Mouse (Mus musculus) thymus, adult 18-20 months (tissue): Measurements from ENCODE around the gene Pir.

Source experiments
- DNase-seq, 2 experiments: peaks; one replicate each; pipeline ENCODE4 v3.0.0; 2022; ENCODE audit warnings: mixed read lengths in 2 of 2

The Pir gene

DNA sequence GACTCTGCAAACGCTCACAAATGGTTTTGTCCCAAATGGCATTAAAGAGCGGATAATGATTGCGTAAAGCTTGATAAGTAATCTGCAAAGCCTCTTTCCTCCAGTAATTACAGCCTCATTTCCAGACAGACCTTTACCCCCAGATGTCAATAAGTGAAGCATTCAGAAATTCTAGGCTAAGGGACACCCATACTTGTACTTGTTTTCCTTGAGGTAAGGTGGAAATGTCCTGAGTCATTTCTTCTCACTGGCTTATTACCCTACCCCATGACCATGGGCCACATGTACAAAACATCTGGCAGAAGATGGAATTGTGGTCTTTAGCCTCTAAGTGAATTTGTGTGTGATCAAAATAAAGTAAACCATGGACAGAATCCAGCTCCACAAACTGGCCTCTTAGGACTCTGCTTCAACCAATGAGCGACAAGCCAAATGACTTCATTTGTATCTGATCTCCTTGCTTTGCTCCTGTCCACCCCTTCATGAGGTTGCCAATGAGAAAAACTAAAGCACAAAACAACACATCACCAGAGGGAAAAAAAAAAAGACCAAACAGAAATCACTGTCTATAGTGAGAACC is 76.3 kb downstream of the Pir start:
- DNase-seq, result no peak

GRCm38 (mm10) chrX:164348937-164349336 is 79.8 kb downstream of the Pir start:
- no peak for DNase-seq

DNA sequence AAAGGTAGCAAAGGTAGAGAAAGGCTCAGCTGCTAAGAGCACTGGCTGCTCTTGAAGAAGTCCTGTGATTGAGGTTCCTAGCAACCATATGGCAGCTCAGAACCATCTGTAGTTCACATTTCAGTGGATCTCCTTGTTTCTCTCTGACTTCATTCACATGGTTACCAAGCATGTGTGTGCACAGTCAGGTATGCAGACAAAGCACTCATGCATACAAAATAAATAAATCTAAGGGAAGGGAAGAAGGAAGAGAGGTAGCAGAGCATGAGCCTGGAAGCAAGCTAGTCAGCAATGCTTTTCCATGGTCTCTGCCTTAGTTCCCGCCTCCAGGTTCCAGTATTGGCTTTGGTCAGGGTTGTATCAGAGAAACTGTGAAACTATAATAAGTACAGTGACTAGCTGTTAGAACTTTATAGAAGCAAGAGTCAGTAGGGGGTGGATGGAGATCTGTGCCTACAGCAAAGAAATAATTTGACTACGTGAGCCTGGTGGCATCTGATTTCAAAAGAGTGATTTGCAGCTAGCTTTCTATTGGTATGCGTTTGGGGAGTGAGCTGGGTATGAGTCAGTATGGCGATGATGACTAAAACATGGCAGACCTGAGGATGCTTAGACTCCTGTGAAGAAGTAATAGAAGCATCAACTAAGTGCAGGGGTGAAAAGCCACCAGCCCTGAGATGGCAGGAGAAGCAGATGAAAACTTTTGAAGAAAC is 96.1 kb downstream of the Pir start:
- no peak for DNase-seq

GRCm38 (mm10) chrX:164370576-164370975 is 101.4 kb downstream of the Pir start:
- DNase-seq, result no peak

DNA sequence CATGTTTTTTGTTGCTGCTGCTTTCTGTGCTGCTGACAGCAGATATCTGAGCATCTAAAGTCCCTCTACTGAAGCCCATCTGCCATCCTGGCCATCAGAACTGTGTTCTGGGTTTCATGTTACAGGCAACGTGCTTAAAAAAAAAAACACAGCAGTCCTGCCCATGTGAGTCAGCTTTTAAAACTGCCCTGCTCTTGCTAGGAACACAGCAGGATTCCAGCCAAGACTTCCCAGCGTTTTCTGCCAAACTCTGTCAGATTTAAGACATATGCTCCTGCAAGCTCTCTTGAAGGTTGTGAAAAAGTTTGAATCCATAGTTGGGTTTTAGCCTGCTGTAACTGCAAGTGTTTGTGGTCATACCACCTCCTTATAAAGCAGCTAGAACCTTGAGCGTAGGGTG is 103.9 kb downstream of the Pir start, which contains the start of gene Vegfd:
Gene Vegfd (plus strand): TSS at position 298 of the 400 bp plus-strand sequence.
- no peak for DNase-seq

GRCm38 (mm10) chrX:164374586-164374985 is 105.4 kb downstream of the Pir start:
- DNase-seq, result no peak

DNA sequence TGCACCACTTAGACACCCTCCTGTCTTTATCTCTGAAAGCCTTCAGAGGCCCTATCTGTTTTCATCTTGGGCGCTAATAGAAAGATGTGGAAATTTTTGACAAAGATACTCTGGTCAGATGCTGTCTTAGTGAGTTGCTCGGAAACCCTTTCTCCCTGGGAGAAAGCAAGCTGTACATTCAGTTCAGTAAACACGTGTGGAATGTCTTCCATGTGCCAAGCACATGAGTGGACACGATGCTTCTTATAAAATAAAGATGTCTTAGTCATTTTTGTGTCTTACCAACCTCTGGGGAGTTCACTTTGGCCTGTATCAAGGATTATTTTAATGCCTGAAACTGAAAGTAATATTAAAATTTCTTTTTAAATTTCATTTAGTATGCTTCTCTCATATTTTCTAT is 110.5 kb downstream of the Pir start:
- DNase-seq, result no peak

DNA sequence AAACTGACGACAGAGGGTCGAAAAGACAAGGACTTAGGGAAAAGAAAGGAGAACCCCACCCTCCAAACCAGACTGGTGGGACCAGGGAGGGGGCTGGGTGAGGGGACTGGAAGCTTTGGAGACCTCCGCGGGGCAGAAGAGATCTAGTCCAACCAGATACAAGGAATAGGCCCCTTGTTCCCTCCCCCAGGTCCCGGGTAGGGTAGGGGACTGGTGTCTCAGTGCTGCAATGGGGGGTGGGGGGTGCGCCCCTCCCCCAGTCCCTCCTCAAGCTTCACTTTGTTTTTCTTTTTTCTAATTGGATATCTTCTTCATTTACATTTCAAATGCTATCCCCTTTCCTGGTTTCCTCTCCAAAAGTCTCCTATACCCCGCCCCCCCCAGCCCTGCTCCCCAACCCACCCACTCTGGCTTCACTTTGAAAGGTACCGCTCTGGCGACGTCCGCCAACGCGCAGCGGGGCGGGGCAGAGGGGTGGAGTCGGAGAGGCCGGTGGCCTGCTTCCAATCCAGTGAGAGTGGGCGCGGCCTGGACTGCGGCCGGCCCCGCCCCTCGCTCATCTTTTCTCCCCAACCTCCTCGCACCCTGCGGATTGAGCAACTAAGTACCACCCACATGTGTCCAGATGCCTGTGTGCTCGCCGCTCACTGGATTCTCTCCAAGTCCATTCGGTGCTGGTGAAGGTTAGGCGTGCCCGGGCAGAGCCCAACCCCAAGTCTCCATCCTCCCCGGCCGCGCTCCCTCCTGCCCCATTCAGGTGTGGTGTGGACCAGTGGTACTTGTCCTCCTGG is 112.6 kb downstream of the Pir start:
- peak; percentile 65 to 73 for DNase-seq

GRCm38 (mm10) chrX:164394091-164394490 is 124.9 kb downstream of the Pir start:
- no peak for DNase-seq

- DNase-seq, result no peak
Observed at GRCm38 (mm10) chrX:164398456-164398855, 129.3 kb downstream of the Pir start.

DNA sequence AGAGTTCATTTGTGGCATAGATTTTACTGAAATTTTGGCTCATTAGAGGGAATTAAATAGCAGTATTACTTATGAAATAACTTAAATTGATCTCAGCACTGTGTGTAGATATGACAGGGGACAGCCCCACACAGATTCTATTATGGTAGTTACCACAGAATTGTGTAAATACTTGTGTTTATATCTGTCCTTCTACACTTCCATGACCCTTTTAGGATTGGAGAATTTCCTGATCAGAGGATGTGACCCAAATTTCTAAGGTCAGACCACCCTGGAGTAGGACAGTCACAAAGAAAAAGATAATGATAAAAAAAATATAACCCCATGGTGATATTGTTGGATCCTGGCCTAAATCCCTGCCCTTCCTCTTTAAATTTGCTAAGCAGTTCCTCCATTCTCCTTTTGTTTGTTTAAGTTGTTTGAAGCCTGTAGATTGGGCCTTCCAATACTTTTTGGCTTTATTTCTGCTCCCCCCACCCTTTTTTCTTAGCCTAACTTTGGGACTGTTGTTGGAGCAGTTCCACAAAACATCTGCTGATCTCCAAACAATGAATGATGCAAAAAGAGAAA is 136.0 kb downstream of the Pir start:
- DNase-seq, result no peak

DNA sequence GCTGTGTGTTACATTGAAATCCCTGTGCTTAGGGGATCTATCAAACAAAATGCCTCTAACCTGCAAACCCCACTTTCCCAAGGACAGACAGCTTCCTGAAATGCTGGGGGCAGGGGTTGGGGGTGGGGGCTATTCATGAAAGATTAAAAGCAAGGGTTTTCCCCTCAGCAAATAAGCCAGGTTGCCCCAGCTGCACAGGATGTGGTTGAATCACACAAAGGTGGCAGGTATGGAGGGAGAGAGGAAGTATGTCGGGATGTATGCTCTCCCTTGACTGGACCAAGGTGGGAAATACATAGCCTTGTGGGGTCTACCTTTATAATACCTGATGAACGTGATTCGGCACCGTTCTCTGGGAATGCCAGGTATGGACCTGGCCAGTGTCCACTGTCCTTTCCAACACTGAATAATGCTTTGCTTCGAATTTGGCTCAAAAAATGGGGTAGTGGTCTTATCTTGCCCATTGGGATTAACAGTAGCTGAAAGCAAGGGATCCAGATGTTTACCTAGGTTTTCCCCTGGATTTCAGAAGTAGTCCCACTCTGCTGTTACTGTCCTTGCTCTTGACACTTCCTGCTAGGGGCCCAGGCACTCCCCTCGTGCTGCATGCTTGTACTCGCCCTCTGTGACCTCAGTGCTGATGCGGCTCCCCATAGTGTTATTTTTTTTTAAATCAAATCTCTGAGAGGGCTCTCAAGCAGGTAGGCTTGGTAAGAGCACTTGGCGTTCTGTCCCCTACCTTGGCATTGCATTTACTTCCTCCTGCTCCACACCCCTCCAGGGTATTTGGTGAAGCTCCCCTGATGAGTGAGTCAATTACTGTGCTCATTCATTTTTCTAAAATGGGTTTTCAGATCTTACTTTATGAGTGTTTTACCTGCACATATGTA is 137.2 kb downstream of the Pir start:
- DNase-seq, result peak; percentile 13 to 16

- no peak for DNase-seq
Observed at GRCm38 (mm10) chrX:164408301-164408927, 139.2 kb downstream of the Pir start.

DNA sequence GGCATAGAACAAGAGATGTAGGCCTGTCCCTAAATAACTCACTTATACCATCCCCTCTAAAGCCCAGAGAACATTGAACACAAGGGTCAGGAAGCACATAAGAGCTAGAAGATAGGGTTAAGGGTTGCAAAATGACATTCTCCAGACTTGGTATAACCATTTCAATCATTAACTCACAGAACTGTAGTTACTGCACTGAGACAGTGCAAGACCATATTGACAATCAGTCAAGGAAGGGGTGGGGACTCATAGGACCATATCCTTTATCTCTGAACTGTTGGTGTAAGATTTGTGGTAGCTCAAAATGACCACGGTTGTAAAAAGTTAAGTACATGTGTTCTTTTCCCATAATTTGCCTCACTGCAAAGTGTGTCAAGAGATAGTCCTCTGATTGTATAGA is 141.4 kb downstream of the Pir start:
- no peak for DNase-seq

DNA sequence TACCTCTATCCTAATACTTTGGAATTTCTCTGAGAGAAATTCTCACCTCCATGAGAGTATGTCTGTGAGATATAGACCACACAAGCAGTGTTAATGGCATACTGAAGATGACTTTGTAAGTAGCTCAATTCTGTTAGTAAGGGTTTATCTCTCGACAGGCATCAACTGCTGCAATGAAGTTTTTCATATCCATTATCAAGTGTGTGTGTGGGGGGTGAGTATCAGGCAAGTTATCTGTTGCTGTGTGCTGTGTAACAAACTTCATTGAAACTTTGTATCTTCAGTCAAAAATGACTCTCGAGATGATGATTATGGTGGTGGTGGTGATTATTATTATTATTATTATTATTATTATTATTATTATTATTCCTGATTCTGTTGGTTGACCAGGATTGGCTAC is 147.6 kb downstream of the Pir start:
- DNase-seq, result no peak

- DNase-seq, result no peak
Observed at GRCm38 (mm10) chrX:164418008-164418407, 148.8 kb downstream of the Pir start.

DNA sequence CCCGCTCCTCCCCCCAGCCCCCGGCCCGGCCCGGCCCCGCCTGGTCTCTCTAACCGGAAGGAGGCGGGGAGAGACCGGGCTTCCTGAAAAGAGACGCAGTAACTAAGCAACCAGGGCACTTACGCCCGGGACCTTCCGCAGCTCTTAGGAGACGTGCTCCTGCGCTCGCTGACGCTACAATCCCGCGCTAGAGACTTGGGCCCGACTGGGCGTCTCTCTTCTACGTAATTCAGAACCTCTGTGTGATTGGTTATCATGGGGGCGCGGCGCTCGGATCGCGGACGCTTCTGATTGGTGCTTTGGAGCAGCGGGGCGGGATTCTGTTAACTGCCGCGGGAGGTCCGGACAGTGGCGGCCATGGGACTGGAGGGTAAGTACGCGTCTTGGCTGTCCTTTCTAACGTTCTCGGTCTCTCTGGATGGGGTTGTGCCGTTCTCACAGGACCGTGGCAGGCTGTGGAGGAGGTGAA is 150.3 kb downstream of the Pir start, which contains the start of gene Piga:
Gene Piga (plus strand): TSS at position 317 of the 469 bp plus-strand sequence.
- DNase-seq, result peak; percentile 86 to 91

- no peak for DNase-seq
Observed at GRCm38 (mm10) chrX:164419955-164420354, 150.8 kb downstream of the Pir start.

GRCm38 (mm10) chrX:164420518-164420917 is 151.3 kb downstream of the Pir start:
- DNase-seq, result no peak
